Mouse (Mus musculus): ENCODE data around the gene Pex5l.

DNA sequence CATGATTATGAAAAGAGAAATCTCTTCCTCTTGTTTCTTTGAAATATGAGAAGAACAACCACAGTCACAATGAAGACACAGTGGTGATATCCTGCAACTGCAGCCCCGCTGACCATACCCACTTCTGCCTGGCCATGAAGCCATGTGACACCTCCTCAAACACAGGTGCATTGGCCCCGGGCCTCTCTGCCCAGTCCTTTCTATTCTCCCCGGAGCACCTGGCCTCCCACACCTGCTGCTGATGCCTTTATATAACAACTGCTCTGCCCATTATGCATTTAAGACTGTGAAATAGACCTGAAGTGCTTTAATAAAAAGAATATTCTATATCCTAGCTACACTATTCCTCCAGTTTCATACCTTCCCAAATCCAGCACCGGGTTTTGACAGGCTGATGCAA, 54.8 kb downstream of the Pex5l start:
- TF ChIP-seq CTCF (IDR thresholded peaks at IDR 0.05; ENCODE audit: extremely low read depth, insufficient read depth, insufficient read length, insufficient replicate concordance), result no peak
- TF ChIP-seq POLR2A (IDR thresholded peaks at IDR 0.05; ENCODE audit: low read depth, low read length), result no peak
